Mouse (Mus musculus) lung, postnatal 0 days (tissue): ENCODE data around the gene Mgat4b.

Experiments used
- CTCF ChIP-seq: IDR thresholded peaks from 2 replicates; pipeline ENCODE4 v1.5.1; 2016; ENCODE audit warnings: antibody characterized with exemption, mild to moderate bottlenecking
- EP300 ChIP-seq: IDR thresholded peaks from 2 replicates; pipeline ENCODE4 v1.6.1; 2016; ENCODE audit warnings: antibody characterized with exemption, mild to moderate bottlenecking, control low read depth

DNA sequence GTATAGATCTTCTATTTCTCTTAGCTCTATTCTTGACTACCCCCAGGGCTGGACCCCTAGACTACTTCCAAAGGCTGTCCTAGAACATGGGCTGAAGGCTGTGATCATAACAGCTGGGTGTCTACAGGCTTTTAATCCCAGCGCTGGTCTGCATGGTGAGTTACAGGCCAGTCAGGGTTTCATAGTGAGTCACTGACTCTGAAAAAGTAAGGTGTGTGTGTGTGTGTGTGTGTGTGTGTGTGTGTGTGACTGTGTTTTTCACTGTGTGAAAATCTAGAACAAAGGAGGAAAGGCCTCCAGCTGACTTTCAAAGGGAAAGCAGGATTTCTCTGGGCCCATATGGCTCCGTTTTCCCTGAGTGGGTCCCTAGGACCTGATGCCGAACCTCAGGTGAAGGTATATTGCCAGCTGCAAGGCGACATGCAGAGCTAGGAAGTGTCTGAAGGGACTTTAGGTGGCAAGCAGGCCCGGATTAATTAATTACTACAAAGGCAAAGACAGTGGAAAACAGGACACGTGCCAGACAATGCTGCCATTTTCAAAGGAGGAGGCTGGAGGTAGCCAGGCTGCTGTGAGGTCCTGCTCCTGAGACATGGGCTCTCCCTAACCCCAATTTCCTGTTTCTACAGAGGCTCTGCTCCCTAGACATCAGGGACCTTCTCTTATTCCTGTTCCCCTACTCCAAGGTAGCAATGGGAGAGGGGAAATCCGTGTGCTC lies 12.0 kb downstream of the Mgat4b start:
- no peak for TF ChIP-seq CTCF
- no peak for TF ChIP-seq EP300
